Mouse (Mus musculus): ENCODE data around the gene Ctnnd1. TPM values are rescaled to one million over a fixed set of nuclear protein-coding genes. Genes with fewer than 3 reads are reported as not detected.

The Ctnnd1 gene
- total RNA-seq, 2 experiments from 2014 or later = 56.8 to 66.1 TPM

- intact Hi-C loops (cut with DNase I) = loop anchor here (2.0 to 5.0 kb wide), 2 partner anchors 15 to 32 kb away; no protein-coding TSS in a partner anchor
Measured at GRCm38 (mm10) chr2:84649674-84650073, 891 bp downstream of the Ctnnd1 start.

GRCm38 (mm10) chr2:84648369-84648768, 2.2 kb downstream of the Ctnnd1 start:
- no peak for DNase-seq (ENCODE audit: low spot score in 2 of 2)

More at GRCm38 (mm10) chr2:84649674-84650073, 891 bp downstream of the Ctnnd1 start:
- no peak for DNase-seq (ENCODE audit: low spot score in 2 of 2)

GRCm38 (mm10) chr2:84647051-84647568, 3.5 kb downstream of the Ctnnd1 start:
- intact Hi-C loops (cut with DNase I) = no loop called here
- no peak for DNase-seq (ENCODE audit: low spot score in 2 of 2)

More at GRCm38 (mm10) chr2:84648369-84648768, 2.2 kb downstream of the Ctnnd1 start:
- intact Hi-C loops (cut with DNase I) = loop anchor here (2.0 kb wide), 1 partner anchor 14 kb away; no protein-coding TSS in a partner anchor

GRCm38 (mm10) chr2:84646138-84646537, 4.4 kb downstream of the Ctnnd1 start:
- intact Hi-C loops (cut with DNase I) = no loop called here
- no peak for DNase-seq (ENCODE audit: low spot score in 2 of 2)

- intact Hi-C loops (cut with DNase I) = no loop called here
- no peak for DNase-seq (ENCODE audit: low spot score in 2 of 2)
Measured at GRCm38 (mm10) chr2:84640833-84641232, 9.7 kb downstream of the Ctnnd1 start.

GRCm38 (mm10) chr2:84638428-84639220, 11.9 kb downstream of the Ctnnd1 start:
- DNase-seq (ENCODE audit: low spot score in 2 of 2) = no peak
- intact Hi-C loops (cut with DNase I) = no loop called here

- intact Hi-C loops (cut with DNase I) = no loop called here
- no peak for DNase-seq (ENCODE audit: low spot score in 2 of 2)
Measured at GRCm38 (mm10) chr2:84637452-84638165, 13.0 kb downstream of the Ctnnd1 start.

GRCm38 (mm10) chr2:84636231-84636741, 14.3 kb downstream of the Ctnnd1 start:
- no peak for DNase-seq (ENCODE audit: low spot score in 2 of 2)
- intact Hi-C loops (cut with DNase I) = no loop called here

- intact Hi-C loops (cut with DNase I) = loop anchor here (2.0 kb wide), 1 partner anchor 13 kb away; no protein-coding TSS in a partner anchor
- DNase-seq (ENCODE audit: low spot score in 2 of 2) = peak; percentile 59 to 69
Measured at GRCm38 (mm10) chr2:84635611-84636010, 15.0 kb downstream of the Ctnnd1 start.

GRCm38 (mm10) chr2:84634934-84635482, 15.6 kb downstream of the Ctnnd1 start:
- intact Hi-C loops (cut with DNase I) = loop anchor here (2.0 kb wide), 1 partner anchor 14 kb away; no protein-coding TSS in a partner anchor
- no peak for DNase-seq (ENCODE audit: low spot score in 2 of 2)

- DNase-seq (ENCODE audit: low spot score in 2 of 2) = no peak
- intact Hi-C loops (cut with DNase I) = loop anchor here (2.0 kb wide), 1 partner anchor 15 kb away; no protein-coding TSS in a partner anchor
Measured at GRCm38 (mm10) chr2:84634006-84634405, 16.6 kb downstream of the Ctnnd1 start.

GRCm38 (mm10) chr2:84632999-84633398, 17.6 kb downstream of the Ctnnd1 start:
- DNase-seq (ENCODE audit: low spot score in 2 of 2) = no peak
- intact Hi-C loops (cut with DNase I) = no loop called here

- intact Hi-C loops (cut with DNase I) = no loop called here
- no peak for DNase-seq (ENCODE audit: low spot score in 2 of 2)
Measured at GRCm38 (mm10) chr2:84632001-84632400, 18.6 kb downstream of the Ctnnd1 start.

GRCm38 (mm10) chr2:84627036-84627435, 23.5 kb downstream of the Ctnnd1 start:
- intact Hi-C loops (cut with DNase I) = no loop called here
- no peak for DNase-seq (ENCODE audit: low spot score in 2 of 2)

- intact Hi-C loops (cut with DNase I) = no loop called here
- no peak for DNase-seq (ENCODE audit: low spot score in 2 of 2)
Measured at GRCm38 (mm10) chr2:84626366-84626975, 24.1 kb downstream of the Ctnnd1 start.

GRCm38 (mm10) chr2:84624201-84624600, 26.4 kb downstream of the Ctnnd1 start:
- intact Hi-C loops (cut with DNase I) = no loop called here
- no peak for DNase-seq (ENCODE audit: low spot score in 2 of 2)

GRCm38 (mm10) chr2:84623428-84624119, 27.0 kb downstream of the Ctnnd1 start:
- intact Hi-C loops (cut with DNase I) = no loop called here
- no peak for DNase-seq (ENCODE audit: low spot score in 2 of 2)

- intact Hi-C loops (cut with DNase I) = no loop called here
- DNase-seq (ENCODE audit: low spot score in 2 of 2) = no peak
Measured at GRCm38 (mm10) chr2:84622668-84623067, 27.9 kb downstream of the Ctnnd1 start.
